In genomic region chr11:5867196-5867595, GRCm38 (mm10) we compare ENCODE assay signal across 20 mouse cellular contexts. TPM values are rescaled to one million over a fixed set of nuclear protein-coding genes. Genes with fewer than 3 reads are reported as not detected.
"Had no signal": no experiment of that assay in that cellular context is flagged by ENCODE, and none has a peak within 500 bp of the region (broad histone marks: within the 10 kb centered on the region; RNA-seq: fewer than 3 reads in every experiment).

No protein-coding gene starts in this region.

- ATAC-seq: intestine, embryonic 16.5 days; liver, embryonic 12.5 days; midbrain, embryonic 15.5 days had no signal

- H3K4me2 ChIP-seq: limb, embryonic 13.5 days; liver, embryonic 12.5 days; liver, embryonic 15.5 days; midbrain, embryonic 12.5 days; midbrain, embryonic 15.5 days; neural tube, embryonic 12.5 days; neural tube, embryonic 15.5 days; stomach, embryonic 15.5 days had no signal

- H3K4me3 ChIP-seq: layer of hippocampus, adult 2 months; limb, embryonic 10.5 days; limb, embryonic 13.5 days; liver, embryonic 12.5 days; liver, embryonic 15.5 days; midbrain, embryonic 12.5 days; midbrain, embryonic 15.5 days; neural tube, embryonic 12.5 days; neural tube, embryonic 15.5 days; stomach, embryonic 15.5 days had no signal

- DNase-seq: kidney, adult 8-10 months; layer of hippocampus, adult 9-11 months; liver; lung, adult 18-20 months; retina, postnatal 1 day; right cerebral cortex, postnatal 25 days; spleen, adult 18-20 months; thymus, postnatal 25 days had no signal

- H3K27me3 ChIP-seq: stomach, embryonic 15.5 days had no signal

- H3K4me1 ChIP-seq: liver, embryonic 12.5 days; liver, embryonic 15.5 days; neural tube, embryonic 12.5 days had no signal

- H3K9me3 ChIP-seq: limb, embryonic 10.5 days; limb, embryonic 13.5 days; liver, embryonic 12.5 days; liver, embryonic 15.5 days; midbrain, embryonic 12.5 days; midbrain, embryonic 15.5 days; neural tube, embryonic 12.5 days; neural tube, embryonic 15.5 days; stomach, embryonic 15.5 days had no signal

- H3K27ac ChIP-seq: layer of hippocampus, adult 2 months; limb, embryonic 13.5 days; liver, embryonic 12.5 days; liver, embryonic 15.5 days; macrophage; midbrain, embryonic 12.5 days; midbrain, embryonic 15.5 days; neural tube, embryonic 12.5 days; neural tube, embryonic 15.5 days; stomach, embryonic 15.5 days had no signal

- H3K9ac ChIP-seq: limb, embryonic 13.5 days; liver, embryonic 12.5 days; liver, embryonic 15.5 days; midbrain, embryonic 12.5 days; midbrain, embryonic 15.5 days; neural tube, embryonic 12.5 days; neural tube, embryonic 15.5 days; stomach, embryonic 15.5 days had no signal

RNA-seq across cellular contexts. Expression of gene Myl7, which starts 31.4 kb away (rescaled TPM):
- polyA plus RNA-seq: macrophage; midbrain, embryonic 15.5 days had no signal
